Mouse (Mus musculus) limb, embryonic 14.5 days (tissue): ENCODE data around the gene Metap1d. TPM values are rescaled to one million over a fixed set of nuclear protein-coding genes. Genes with fewer than 3 reads are reported as not detected.

Experiments used
- ATAC-seq: fragments of 200-750 bp; cut with Nextera tagmentation; 2 replicates; pipeline ENCODE4 v1.8.0; 2017; ENCODE audit warnings: low read depth, moderate number of reproducible peaks, moderate TSS enrichment; ENCODE audit not compliant: low FRiP score
- DNase-seq: peaks from one replicate; pipeline ENCODE4 v3.0.0-alpha.2; 2015; ENCODE audit warnings: low spot score
- H3K27ac ChIP-seq: fragments of 300-500 bp; sonication (generic); replicated peaks from 2 replicates; pipeline ENCODE4 v1.5.1; 2014; ENCODE audit warnings: low read depth, mild to moderate bottlenecking, low read length, moderate library complexity, mixed read lengths
- H3K27me3 ChIP-seq: fragments of 300-500 bp; sonication (generic); 2 replicates; pipeline ENCODE4 v1.6.1; 2014; ENCODE audit warnings: low read length, mixed read lengths; ENCODE audit not compliant: control insufficient read depth, insufficient read depth
- H3K36me3 ChIP-seq: fragments of 300-500 bp; sonication (generic); 2 replicates; pipeline ENCODE4 v1.6.1; 2014; ENCODE audit warnings: mild to moderate bottlenecking, low read length, moderate library complexity, mixed read lengths; ENCODE audit not compliant: control insufficient read depth, insufficient read depth
- H3K4me1 ChIP-seq: fragments of 300-500 bp; sonication (generic); 2 replicates; pipeline ENCODE4 v1.6.1; 2014; ENCODE audit warnings: antibody characterized with exemption, low read length, mixed read lengths; ENCODE audit not compliant: control insufficient read depth, insufficient read depth
- H3K4me2 ChIP-seq: fragments of 300-500 bp; sonication (generic); replicated peaks from 2 replicates; pipeline ENCODE4 v1.6.1; 2014; ENCODE audit warnings: low read depth, mild to moderate bottlenecking, low read length, moderate library complexity; ENCODE audit not compliant: severe bottlenecking
- H3K4me3 ChIP-seq: fragments of 300-500 bp; sonication (generic); replicated peaks from 2 replicates; pipeline ENCODE4 v1.5.1; 2014; ENCODE audit warnings: low read length
- H3K9ac ChIP-seq: fragments of 300-500 bp; sonication (generic); 2 replicates; pipeline ENCODE4 v1.6.1; 2014; ENCODE audit warnings: mild to moderate bottlenecking, low read depth, low read length, moderate library complexity; ENCODE audit not compliant: severe bottlenecking
- H3K9me3 ChIP-seq: fragments of 300-500 bp; sonication (generic); 2 replicates; pipeline ENCODE4 v1.6.1; 2016; ENCODE audit warnings: low read length; ENCODE audit not compliant: control insufficient read depth
- POLR2A ChIP-seq: fragments of 200-500 bp; IDR thresholded peaks from 2 replicates; pipeline ENCODE4 v1.8.0; 2012; ENCODE audit warnings: inconsistent platforms, mild to moderate bottlenecking, moderate library complexity, borderline replicate concordance; ENCODE audit not compliant: insufficient read depth, insufficient read length; ENCODE audit errors: extremely low read depth
- WGBS: fragments of 180-500 bp; shearing (Covaris S2); extraction: QIAGEN DNeasy Blood & Tissue Kit; methylation state at CpG from one replicate; pipeline ENCODE4 v1.1.7; 2014; 5-methylcytosine and 5-hydroxymethylcytosine counted together
- polyA plus RNA-seq, 2 experiments: library from polyadenylated mRNA; depleted of rRNA in 1 of 2; stranded (reverse) in 1 of 2; unstranded in 1 of 2; fragments of >200 nt; fragmentation: Nextera tagmentation in 1 of 2; extraction: Ambion mirVana in 1 of 2; gene quantifications; 2 replicates each; pipeline versions ENCODE4 v1.2.1 to v1.2.3; 2012 to 2014

The Metap1d gene
- polyA plus RNA-seq, 2 experiments = 44.3 to 86.8 TPM

DNA sequence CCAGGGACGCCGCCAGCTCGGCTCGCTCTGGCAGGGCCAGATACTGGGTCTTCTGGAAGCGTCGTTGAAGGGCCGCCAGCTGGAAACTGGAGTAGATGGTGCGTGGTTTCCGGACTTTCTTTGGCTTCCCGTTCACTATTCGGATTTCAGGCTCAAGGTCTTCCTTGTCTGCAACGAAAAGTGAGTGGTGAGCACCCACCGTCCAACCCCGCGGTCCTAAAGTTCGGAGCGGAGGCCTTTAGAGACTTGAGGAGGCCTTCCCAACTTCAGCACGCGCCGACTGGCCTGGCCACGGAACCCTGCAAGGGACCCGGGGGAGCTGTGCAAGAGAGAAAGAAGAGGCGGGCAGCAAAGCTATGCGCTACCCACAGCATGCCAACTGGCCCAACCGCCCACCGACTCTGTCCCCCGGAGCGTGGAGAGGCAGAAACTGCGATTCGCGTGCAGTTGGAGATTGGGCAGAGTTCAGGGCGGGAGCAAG is 92.4 kb downstream of the Metap1d start:
- Histone ChIP-seq H3K27me3 (peaks cover 84% of the 10 kb centered on the region), H3K4me1 (peaks cover 28% of the 10 kb centered on the region)
- no peak for DNase-seq

DNA sequence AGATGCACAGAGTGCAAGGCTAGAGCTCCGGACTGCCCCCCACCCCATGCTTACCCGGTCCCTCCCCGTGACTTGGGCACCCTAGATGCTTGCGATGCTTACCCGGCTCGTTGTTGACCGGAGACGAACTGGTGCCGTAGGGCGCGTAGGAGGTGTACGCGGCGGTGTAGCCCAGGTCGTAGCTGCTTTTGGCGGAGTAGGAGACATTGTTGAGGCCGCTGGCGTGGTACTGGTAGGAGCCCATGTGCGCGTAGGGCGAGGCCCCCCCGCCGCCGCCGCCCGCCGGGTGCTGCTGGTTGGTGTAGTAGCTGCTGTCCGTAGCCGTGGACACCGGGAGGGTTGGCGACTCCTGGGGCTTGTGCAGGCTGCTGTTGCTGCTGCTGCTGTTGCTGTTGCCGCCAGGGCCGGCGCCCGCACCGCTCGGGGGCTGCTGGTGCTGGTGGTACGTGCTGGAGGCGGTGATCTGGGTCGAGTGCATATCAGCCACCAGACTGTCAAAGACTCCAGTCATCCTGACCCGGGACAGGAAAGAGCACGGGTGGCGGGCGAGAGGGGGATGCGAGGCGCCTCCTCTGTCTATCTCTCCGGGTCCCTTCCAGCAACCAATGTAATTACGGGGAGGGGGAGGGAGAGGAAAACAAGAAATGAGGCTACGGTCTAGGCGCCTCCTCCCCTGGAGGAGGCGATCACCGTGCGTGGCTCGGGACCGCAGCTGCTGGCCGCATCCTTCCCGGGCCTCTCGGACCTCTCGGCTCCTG is 93.0 kb downstream of the Metap1d start:
- H3K4me3 ChIP-seq = peak overlapping the region; percentile 47
- H3K9me3 ChIP-seq = no peaks in the 10 kb centered on the region
- H3K4me2 ChIP-seq = peak overlapping the region; percentile 98
- H3K9ac ChIP-seq = peak overlapping the region; percentile 38
- ATAC-seq (peak; percentile 16), DNase-seq (no peak)
- TF ChIP-seq POLR2A = no peak
- no peaks in the 10 kb centered on the region for H3K36me3 ChIP-seq
- H3K27ac ChIP-seq = no peak overlapping the region
- H3K27me3 ChIP-seq = peaks cover 78% of the 10 kb centered on the region
- WGBS = under 1% methylated on average over 45 of the region's 59 CpGs
- peaks cover 23% of the 10 kb centered on the region for H3K4me1 ChIP-seq

More for the DNA sequence above, 92.4 kb downstream of the Metap1d start:
- H3K36me3 ChIP-seq = no peaks in the 10 kb centered on the region
- peak overlapping the region; percentile 47 for H3K4me3 ChIP-seq
- WGBS = 1% methylated on average over 29 of the region's 32 CpGs
- H3K27ac ChIP-seq = no peak overlapping the region
- no peaks in the 10 kb centered on the region for H3K9me3 ChIP-seq
- no peak for ATAC-seq
- H3K9ac ChIP-seq = peak overlapping the region; percentile 38; the same call in 1 of the 2 replicates
- H3K4me2 ChIP-seq = peak overlapping the region; percentile 98
- TF ChIP-seq POLR2A = no peak

DNA sequence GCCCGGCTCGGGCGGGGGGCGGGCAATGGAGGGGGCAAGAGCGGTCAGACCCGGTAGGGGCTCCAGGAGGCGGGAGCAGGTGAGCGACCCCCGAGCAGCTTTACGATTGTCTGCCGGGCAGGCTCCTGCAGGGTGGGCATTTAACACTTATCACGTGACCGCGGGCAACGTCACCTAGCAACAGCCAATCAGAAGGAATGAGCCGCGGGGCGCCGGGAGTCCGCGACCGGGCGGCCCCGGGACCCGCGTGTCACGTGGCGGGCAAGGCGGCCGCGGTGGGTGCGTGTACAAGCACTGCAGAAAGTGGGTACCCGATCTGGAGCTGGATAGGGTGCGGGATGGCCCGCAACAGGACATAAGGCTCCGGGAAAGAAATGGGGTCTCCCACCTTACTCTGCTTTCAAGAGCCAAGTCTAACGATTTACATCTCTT is 93.6 kb downstream of the Metap1d start, which contains the start of gene Dlx2:
Dlx2 (minus strand) TSS at position 115 of the 432 bp plus-strand sequence.
- no peaks in the 10 kb centered on the region for H3K9me3 ChIP-seq
- no peak for TF ChIP-seq POLR2A
- peak within 1 kb of the TSS; percentile 98 for H3K4me2 ChIP-seq
- under 1% methylated on average over 37 of the region's 37 CpGs for WGBS
- peak within 1 kb of the TSS; percentile 38 for H3K9ac ChIP-seq
- H3K27ac ChIP-seq = no peak within 1 kb of the TSS
- no peak for DNase-seq
- H3K4me1 ChIP-seq = peaks cover 18% of the 10 kb centered on the region
- H3K4me3 ChIP-seq = peak within 1 kb of the TSS; percentile 47
- no peaks in the 10 kb centered on the region for H3K36me3 ChIP-seq
- peak; percentile 63; the same call in 1 of the 2 replicates for ATAC-seq
- H3K27me3 ChIP-seq = peaks cover 78% of the 10 kb centered on the region

DNA sequence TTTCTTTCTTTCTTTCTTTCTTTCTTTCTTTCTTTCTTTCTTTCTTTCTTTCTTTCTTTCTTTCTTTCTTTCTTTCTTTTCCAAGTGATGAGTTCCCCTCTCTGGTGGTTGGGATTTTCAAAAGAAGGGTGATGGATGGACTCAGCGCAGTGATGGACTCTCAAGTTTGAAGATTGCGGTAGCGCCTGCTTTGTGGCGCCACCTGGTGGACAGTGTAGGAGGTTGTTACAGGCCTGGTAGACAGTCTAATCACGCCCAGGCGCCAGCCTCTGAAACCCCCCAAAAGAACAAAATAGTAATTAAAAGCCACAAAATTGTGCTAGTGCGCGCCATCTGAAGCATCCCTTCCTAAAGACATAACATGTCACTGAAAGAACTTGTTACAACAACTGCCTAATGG is 94.8 kb downstream of the Metap1d start:
- H3K4me3 ChIP-seq = no peak overlapping the region
- H3K9ac ChIP-seq = no peak overlapping the region
- peaks cover 77% of the 10 kb centered on the region for H3K27me3 ChIP-seq
- H3K27ac ChIP-seq = no peak overlapping the region
- H3K4me1 ChIP-seq = peaks cover 18% of the 10 kb centered on the region
- 4% methylated on average over 8 of the region's 8 CpGs for WGBS
- H3K9me3 ChIP-seq = no peaks in the 10 kb centered on the region
- no peaks in the 10 kb centered on the region for H3K36me3 ChIP-seq
- no peak for TF ChIP-seq POLR2A
- no peak overlapping the region for H3K4me2 ChIP-seq
- DNase-seq (peak; percentile 84), ATAC-seq (peak; percentile 56)

DNA sequence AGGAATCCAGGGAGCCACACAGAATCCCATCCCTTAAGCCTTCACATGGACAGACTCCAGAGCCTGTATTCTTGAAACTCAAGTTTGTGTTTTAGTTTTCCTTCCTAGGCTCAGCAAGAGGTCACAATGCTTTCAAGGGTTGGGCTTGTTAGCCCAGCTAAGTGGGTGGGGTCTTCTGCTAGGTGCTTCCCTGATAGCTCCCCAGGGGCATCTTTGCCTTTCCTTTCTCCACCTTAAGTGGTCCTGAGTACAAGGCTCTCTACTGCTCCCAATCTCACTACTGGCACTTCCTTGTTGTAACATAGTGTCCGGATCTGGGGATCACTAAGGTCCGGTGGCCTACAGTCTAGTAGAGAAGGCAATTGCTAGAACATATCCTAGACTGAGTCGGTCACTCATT is 97.3 kb downstream of the Metap1d start:
- H3K4me3 ChIP-seq = no peak overlapping the region
- 35% methylated on average over 3 of the region's 3 CpGs for WGBS
- peaks cover 66% of the 10 kb centered on the region for H3K27me3 ChIP-seq
- no peak overlapping the region for H3K4me2 ChIP-seq
- no peak overlapping the region for H3K27ac ChIP-seq
- H3K36me3 ChIP-seq = no peaks in the 10 kb centered on the region
- H3K9ac ChIP-seq = no peak overlapping the region
- ATAC-seq (no peak), DNase-seq (no peak)
- H3K9me3 ChIP-seq = no peaks in the 10 kb centered on the region
- peaks cover 9% of the 10 kb centered on the region for H3K4me1 ChIP-seq
- TF ChIP-seq POLR2A = no peak
